Mouse (Mus musculus) layer of hippocampus, adult 18-20 months (tissue): ENCODE data around the gene Zfp113. TPM values are rescaled to one million over a fixed set of nuclear protein-coding genes. Genes with fewer than 3 reads are reported as not detected.

Experiments
- DNase-seq, 2 experiments: peaks; one replicate each; pipeline ENCODE4 v3.0.0; 2022; ENCODE audit warnings: low spot score in 2 of 2
- long read RNA-seq: library from polyadenylated mRNA; stranded (forward); transcript quantifications from one replicate; pipeline ENCODE4 v2.0.0, GENCODE M21; 2021
- total RNA-seq, 2 experiments: library from RNA; stranded (reverse); gene quantifications; 2 replicates each; pipeline ENCODE4 v1.2.3; 2021

Gene Zfp113
- 10 to 100 TPM; 10.6 to 13.2 TPM for total RNA-seq
- long read RNA-seq, full-length matches to known transcripts, result 3 of 6 reads
- long read RNA-seq, partial matches to known transcripts, result 0 of 6 reads
- long read RNA-seq, other reads (novel, unspliced or antisense), result 3 of 6 reads

GRCm38 (mm10) chr5:138155443-138155976, at the start of gene Zfp113:
Gene Zfp113, minus strand, starts transcription at chr5:138155744.
- peak; percentile 91 to 96 for DNase-seq

GRCm38 (mm10) chr5:138202086-138202485, 46.5 kb upstream of the Zfp113 start:
- no peak for DNase-seq

- peak in 1 of 2 experiments; percentile 30 for DNase-seq
Observed at GRCm38 (mm10) chr5:138199576-138199975, 44.0 kb upstream of the Zfp113 start.

- no peak for DNase-seq
Observed at GRCm38 (mm10) chr5:138195463-138195862, 39.9 kb upstream of the Zfp113 start.

GRCm38 (mm10) chr5:138194755-138195345, 39.3 kb upstream of the Zfp113 start:
- peak; percentile 21 to 36 for DNase-seq

GRCm38 (mm10) chr5:138193771-138194727, 38.5 kb upstream of the Zfp113 start, which contains the start of gene Mblac1:
Gene Mblac1, plus strand, starts transcription at chr5:138194314.
- peak; percentile 56 to 91 for DNase-seq

- DNase-seq, result peak; percentile 68 to 90
Observed at GRCm38 (mm10) chr5:138187661-138188306, 32.2 kb upstream of the Zfp113 start.

GRCm38 (mm10) chr5:138186950-138187638, 31.6 kb upstream of the Zfp113 start, which contains the start of the genes Taf6 and Cnpy4:
Gene Taf6, minus strand, starts transcription at chr5:138187451.
Gene Cnpy4, plus strand, starts transcription at chr5:138187485.
- DNase-seq, result peak; percentile 74 to 86

- no peak for DNase-seq
Observed at GRCm38 (mm10) chr5:138173217-138173616, 17.7 kb upstream of the Zfp113 start.

- DNase-seq, result peak; percentile 96 to 99
Observed at GRCm38 (mm10) chr5:138171695-138172491, 16.3 kb upstream of the Zfp113 start, which contains the start of the genes Ap4m1 and Mcm7. Gene Ap4m1, plus strand, starts transcription at chr5:138172002. Gene Mcm7, minus strand, starts transcription at chr5:138172422.

- peak; percentile 92 to 97 for DNase-seq
Observed at GRCm38 (mm10) chr5:138170936-138171561, 15.5 kb upstream of the Zfp113 start.

GRCm38 (mm10) chr5:138165594-138165993, 10.1 kb upstream of the Zfp113 start:
- no peak for DNase-seq

- no peak for DNase-seq
Observed at GRCm38 (mm10) chr5:138163610-138164009, 8.1 kb upstream of the Zfp113 start.

- no peak for DNase-seq
Observed at GRCm38 (mm10) chr5:138163046-138163445, 7.5 kb upstream of the Zfp113 start.

GRCm38 (mm10) chr5:138160842-138161665, 5.5 kb upstream of the Zfp113 start, which contains the start of gene Cops6:
Gene Cops6, plus strand, starts transcription at chr5:138161071.
- peak; percentile 94 to 96 for DNase-seq

GRCm38 (mm10) chr5:138160224-138160762, 4.7 kb upstream of the Zfp113 start:
- no peak for DNase-seq

- no peak for DNase-seq
Observed at GRCm38 (mm10) chr5:138154390-138154789, 1.2 kb downstream of the Zfp113 start.

GRCm38 (mm10) chr5:138138585-138138984, 17.0 kb downstream of the Zfp113 start:
- DNase-seq, result no peak
